Mouse (Mus musculus) forebrain, embryonic 11.5 days (tissue): ENCODE results near the gene A230050P20Rik. TPM values are rescaled to one million over a fixed set of nuclear protein-coding genes. Genes with fewer than 3 reads are reported as not detected.

Experiments
- microRNA-seq: library from miRNA; unstranded; fragments of <30 nt; microRNA quantifications from one replicate; pipeline ENCODE4, GENCODE M21; 2016; ENCODE audit not compliant: insufficient number of aligned reads
- polyA plus RNA-seq: library from polyadenylated mRNA; unstranded; fragments of >200 nt; fragmentation: Nextera tagmentation; extraction: Ambion mirVana; gene quantifications from 2 replicates; pipeline ENCODE4 v1.2.1, GENCODE M21; 2014

The A230050P20Rik gene
- polyA plus RNA-seq, 1 experiment from 2014 or later: 1.3 TPM

Small RNA genes within 50 kb of the gene (microRNA-seq; reads per million reads assigned to microRNA genes)
- gene Mir7081: 2.5 reads per million

Other genes starting within 250 kb of the A230050P20Rik start
- gene Ubl5, start 225.8 kb upstream of the A230050P20Rik start, polyA plus RNA-seq: 350 and 401 TPM in 2 replicates
- 13.1 and 14.8 TPM in 2 replicates for gene Fbxl12, start 223.9 kb upstream of the A230050P20Rik start, polyA plus RNA-seq
- 63.0 and 72.5 TPM in 2 replicates for gene Pin1, start 216.5 kb upstream of the A230050P20Rik start, polyA plus RNA-seq
- gene Olfm2, start 122.3 kb upstream of the A230050P20Rik start, polyA plus RNA-seq: 15.4 and 19.8 TPM in 2 replicates
- gene Col5a3, start 53.6 kb upstream of the A230050P20Rik start, polyA plus RNA-seq: 0.52 and 0.59 TPM in 2 replicates
- not detected in 2 replicates for gene Rdh8, start 50.1 kb upstream of the A230050P20Rik start, polyA plus RNA-seq
- gene Angptl6, start 11.1 kb downstream of the A230050P20Rik start, polyA plus RNA-seq: 4.3 and 5.3 TPM in 2 replicates
- gene Ppan, start 19.5 kb downstream of the A230050P20Rik start, polyA plus RNA-seq: 71.2 and 75.1 TPM in 2 replicates
- 334 and 367 TPM in 2 replicates for gene Eif3g, start 30.0 kb downstream of the A230050P20Rik start, polyA plus RNA-seq
- gene Dnmt1, start 91.2 kb downstream of the A230050P20Rik start, polyA plus RNA-seq: 93.4 and 94.8 TPM in 2 replicates
- gene S1pr2, start 108.1 kb downstream of the A230050P20Rik start, polyA plus RNA-seq: 22.1 TPM in 2 replicates
- gene Mrpl4, start 134.1 kb downstream of the A230050P20Rik start, polyA plus RNA-seq: 119 and 130 TPM in 2 replicates
- 4.2 and 4.8 TPM in 2 replicates for gene Icam1, start 147.3 kb downstream of the A230050P20Rik start, polyA plus RNA-seq
- 5.8 and 6.2 TPM in 2 replicates for gene Icam4, start 160.7 kb downstream of the A230050P20Rik start, polyA plus RNA-seq
- gene Icam5, start 163.4 kb downstream of the A230050P20Rik start, polyA plus RNA-seq: not detected in 2 replicates
- gene Zglp1, start 198.5 kb downstream of the A230050P20Rik start, polyA plus RNA-seq: 1.2 and 2.9 TPM in 2 replicates
- 1.4 and 1.5 TPM in 2 replicates for gene Gm49373, start 204.5 kb downstream of the A230050P20Rik start, polyA plus RNA-seq
- gene Fdx1l, start 205.0 kb downstream of the A230050P20Rik start, polyA plus RNA-seq: 46.9 and 54.6 TPM in 2 replicates
- gene Gm38431, start 223.4 kb downstream of the A230050P20Rik start, polyA plus RNA-seq: 3.9 and 4.5 TPM in 2 replicates
- gene Raver1, start 223.4 kb downstream of the A230050P20Rik start, polyA plus RNA-seq: 118 and 124 TPM in 2 replicates